Mouse (Mus musculus) mature B cell (primary cell): ENCODE data around the gene Ugt1a7c.
"Not testable (repeated sequence)": the region's sequence is repeated elsewhere in the genome, so short reads cannot be mapped to it uniquely, and the experiment has no call there.

Experiments
- in situ Hi-C: fragments of 300-500 bp; cut with MboI; formaldehyde crosslinking; loops from 2 replicates; pipeline ENCODE4 v1.14.3; 2019

Ugt1a7c gene

GRCm38 (mm10) chr1:88224029-88224776 is 129.3 kb downstream of the Ugt1a7c start:
- in situ Hi-C loops: no loop called here

GRCm38 (mm10) chr1:88225301-88225700 is 130.4 kb downstream of the Ugt1a7c start:
- in situ Hi-C loops: not testable (repeated sequence)

GRCm38 (mm10) chr1:88225741-88226140 is 130.9 kb downstream of the Ugt1a7c start:
- in situ Hi-C loops: no loop called here

- in situ Hi-C loops: no loop called here
These were observed 132.0 kb downstream of the Ugt1a7c start, which contains the start of gene Mroh2a for GRCm38 (mm10) chr1:88226670-88227379. Mroh2a (plus strand) TSS chr1:88226986.

GRCm38 (mm10) chr1:88227482-88227881 is 132.6 kb downstream of the Ugt1a7c start:
- in situ Hi-C loops: no loop called here

GRCm38 (mm10) chr1:88228121-88228520 is 133.3 kb downstream of the Ugt1a7c start:
- in situ Hi-C loops: no loop called here

GRCm38 (mm10) chr1:88229566-88229965 is 134.7 kb downstream of the Ugt1a7c start:
- in situ Hi-C loops: no loop called here

GRCm38 (mm10) chr1:88229986-88230385 is 135.1 kb downstream of the Ugt1a7c start:
- in situ Hi-C loops: no loop called here

- in situ Hi-C loops: no loop called here
These were observed 135.6 kb downstream of the Ugt1a7c start for GRCm38 (mm10) chr1:88230421-88230820.

- in situ Hi-C loops: no loop called here
These were observed 136.3 kb downstream of the Ugt1a7c start for GRCm38 (mm10) chr1:88230981-88231802.

- in situ Hi-C loops: no loop called here
These were observed 137.1 kb downstream of the Ugt1a7c start for GRCm38 (mm10) chr1:88231803-88232499.

GRCm38 (mm10) chr1:88232664-88233380 is 138.0 kb downstream of the Ugt1a7c start:
- in situ Hi-C loops: no loop called here

- in situ Hi-C loops: no loop called here
These were observed 138.8 kb downstream of the Ugt1a7c start for GRCm38 (mm10) chr1:88233421-88234247.

- in situ Hi-C loops: no loop called here
These were observed 139.4 kb downstream of the Ugt1a7c start for GRCm38 (mm10) chr1:88234248-88234610.

- in situ Hi-C loops: no loop called here
These were observed 139.8 kb downstream of the Ugt1a7c start for GRCm38 (mm10) chr1:88234646-88235045.

- in situ Hi-C loops: no loop called here
These were observed 140.4 kb downstream of the Ugt1a7c start for GRCm38 (mm10) chr1:88235046-88235893.

GRCm38 (mm10) chr1:88235894-88236415 is 141.1 kb downstream of the Ugt1a7c start:
- in situ Hi-C loops: no loop called here

- in situ Hi-C loops: no loop called here
These were observed 142.4 kb downstream of the Ugt1a7c start for GRCm38 (mm10) chr1:88237311-88237710.

- in situ Hi-C loops: no loop called here
These were observed 143.9 kb downstream of the Ugt1a7c start for GRCm38 (mm10) chr1:88238771-88239170.
